ENCODE assay signal across 14 mouse cellular contexts in the genomic region with DNA sequence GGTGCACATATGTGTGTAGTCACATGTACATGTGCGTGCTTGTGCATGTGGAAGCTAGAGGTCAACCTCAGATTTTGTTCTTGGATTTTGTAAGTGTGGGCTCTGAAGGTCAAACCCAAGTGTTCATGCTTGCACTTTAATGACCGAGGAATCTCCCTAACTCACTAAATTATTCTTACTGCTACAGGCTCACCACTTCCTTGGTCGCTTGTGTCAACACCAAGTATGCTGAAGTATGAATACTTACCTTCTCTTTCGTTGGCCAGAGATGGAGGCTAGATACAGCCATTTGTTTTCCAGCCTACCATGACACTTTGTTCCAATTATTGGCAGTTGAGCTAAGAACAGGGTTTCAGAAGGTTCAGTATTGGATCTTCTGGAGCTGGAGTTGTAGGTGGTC.
"Had no signal": no experiment of that assay in that cellular context is flagged by ENCODE, and none has a peak within 500 bp of the region (broad histone marks: within the 10 kb centered on the region; RNA-seq: fewer than 3 reads in every experiment).

No protein-coding gene starts in this region.

- H3K4me3 ChIP-seq: limb, embryonic 13.5 days; midbrain, embryonic 15.5 days had no signal

- H3K27ac ChIP-seq: kidney, postnatal 0 days; limb, embryonic 13.5 days; liver, embryonic 14.5 days; midbrain, embryonic 15.5 days had no signal

- H3K9me3 ChIP-seq: limb, embryonic 13.5 days; midbrain, embryonic 15.5 days had no signal

- H3K9ac ChIP-seq: limb, embryonic 13.5 days; liver, embryonic 14.5 days; midbrain, embryonic 15.5 days had no signal

- H3K36me3 ChIP-seq: limb, embryonic 13.5 days; midbrain, embryonic 15.5 days had no signal

- H3K27me3 ChIP-seq: limb, embryonic 13.5 days; midbrain, embryonic 15.5 days had no signal

- H3K4me2 ChIP-seq: limb, embryonic 13.5 days; midbrain, embryonic 11.5 days; midbrain, embryonic 15.5 days had no signal

- H3K4me1 ChIP-seq: midbrain, embryonic 15.5 days had no signal

- DNase-seq: kidney, adult 9 months; kidney, postnatal 36 days; left cerebral cortex, postnatal 4 days; lung, adult 18-20 months; lung, postnatal 4 days; right cerebral cortex, adult 18-20 months; right cerebral cortex, postnatal 25 days; thymus, adult 18-20 months; thymus, postnatal 14 days had no signal

- ATAC-seq: midbrain, embryonic 15.5 days had no signal
